Mouse (Mus musculus): ENCODE results near the gene Rgs9.

The Rgs9 gene

GRCm38 (mm10) chr11:109175376-109175969 lies 122.5 kb downstream of the Rgs9 start:
- no peak for DNase-seq (ENCODE audit: low spot score)

All from ovary, postnatal 14 days (tissue).